Mouse (Mus musculus) midbrain, embryonic 10.5 days (tissue): Measurements from ENCODE around the gene Tac2. TPM values are rescaled to one million over a fixed set of nuclear protein-coding genes. Genes with fewer than 3 reads are reported as not detected.

Experiments used
- DNase-seq: peaks from one replicate; pipeline ENCODE4 v3.0.0-alpha.2; 2017; ENCODE audit warnings: low spot score
- H3K27ac ChIP-seq: fragments of 300-500 bp; sonication (generic); replicated peaks from 2 replicates; pipeline ENCODE4 v1.5.1; 2016; ENCODE audit warnings: mild to moderate bottlenecking
- H3K27me3 ChIP-seq: fragments of 300-500 bp; sonication (generic); 2 replicates; pipeline ENCODE4 v1.6.1; 2016; ENCODE audit warnings: low read depth, mild to moderate bottlenecking; ENCODE audit not compliant: poor library complexity, severe bottlenecking
- H3K36me3 ChIP-seq: fragments of 300-500 bp; sonication (generic); 2 replicates; pipeline ENCODE4 v1.6.1; 2016; ENCODE audit warnings: mild to moderate bottlenecking, moderate library complexity
- H3K4me1 ChIP-seq: fragments of 300-500 bp; sonication (generic); 2 replicates; pipeline ENCODE4 v1.6.1; 2016
- H3K4me3 ChIP-seq: fragments of 300-500 bp; sonication (generic); 2 replicates; pipeline ENCODE4 v1.5.1; 2016; ENCODE audit warnings: mild to moderate bottlenecking, moderate library complexity
- H3K9me3 ChIP-seq: fragments of 300-500 bp; sonication (generic); replicated peaks from 2 replicates; pipeline ENCODE4 v1.6.1; 2016; ENCODE audit warnings: mild to moderate bottlenecking
- WGBS: fragments of 180-500 bp; shearing (Covaris S2); methylation state at CpG from one replicate; pipeline ENCODE4 v1.1.7; 2016; 5-methylcytosine and 5-hydroxymethylcytosine counted together
- polyA plus RNA-seq: library from polyadenylated mRNA; unstranded; fragments of >200 nt; fragmentation: Nextera tagmentation; extraction: Ambion mirVana; gene quantifications from 2 replicates; pipeline ENCODE4 v1.2.1, GENCODE M21; 2016

Tac2 gene
- not detected in 2 replicates for polyA plus RNA-seq

DNA sequence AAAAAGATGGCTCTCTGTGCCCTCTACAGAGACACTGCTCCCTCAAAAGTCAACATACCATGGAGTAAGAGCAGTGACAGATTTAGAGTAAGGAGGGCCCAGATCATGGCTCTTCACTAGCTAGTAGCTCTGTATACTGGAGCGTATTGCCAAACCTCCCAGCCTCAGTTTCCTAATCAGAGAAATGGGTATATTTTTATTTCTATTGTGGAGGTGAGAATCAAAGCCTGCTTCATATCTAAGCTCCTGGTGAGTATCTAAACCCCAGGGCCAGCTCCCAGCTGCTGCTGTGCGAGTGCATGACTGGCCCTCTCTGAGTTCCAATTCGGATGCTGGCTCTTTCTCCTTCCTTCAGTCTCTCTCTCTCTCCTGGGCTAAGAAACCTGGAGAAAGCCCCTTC is at the start of gene Tac2:
TSS of gene Tac2 (plus strand) at position 301 of the 400 bp plus-strand sequence.
- no peak within 1 kb of the TSS for H3K4me3 ChIP-seq
- peaks cover 87% of the 10 kb centered on the region for H3K27me3 ChIP-seq
- H3K36me3 ChIP-seq, result no peaks in the 10 kb centered on the region
- H3K4me1 ChIP-seq, result peaks cover 33% of the 10 kb centered on the region
- H3K27ac ChIP-seq, result no peak within 1 kb of the TSS
- DNase-seq, result no peak
- no peaks in the 10 kb centered on the region for H3K9me3 ChIP-seq
- WGBS, result 80% methylated on average over 3 of the region's 3 CpGs

DNA sequence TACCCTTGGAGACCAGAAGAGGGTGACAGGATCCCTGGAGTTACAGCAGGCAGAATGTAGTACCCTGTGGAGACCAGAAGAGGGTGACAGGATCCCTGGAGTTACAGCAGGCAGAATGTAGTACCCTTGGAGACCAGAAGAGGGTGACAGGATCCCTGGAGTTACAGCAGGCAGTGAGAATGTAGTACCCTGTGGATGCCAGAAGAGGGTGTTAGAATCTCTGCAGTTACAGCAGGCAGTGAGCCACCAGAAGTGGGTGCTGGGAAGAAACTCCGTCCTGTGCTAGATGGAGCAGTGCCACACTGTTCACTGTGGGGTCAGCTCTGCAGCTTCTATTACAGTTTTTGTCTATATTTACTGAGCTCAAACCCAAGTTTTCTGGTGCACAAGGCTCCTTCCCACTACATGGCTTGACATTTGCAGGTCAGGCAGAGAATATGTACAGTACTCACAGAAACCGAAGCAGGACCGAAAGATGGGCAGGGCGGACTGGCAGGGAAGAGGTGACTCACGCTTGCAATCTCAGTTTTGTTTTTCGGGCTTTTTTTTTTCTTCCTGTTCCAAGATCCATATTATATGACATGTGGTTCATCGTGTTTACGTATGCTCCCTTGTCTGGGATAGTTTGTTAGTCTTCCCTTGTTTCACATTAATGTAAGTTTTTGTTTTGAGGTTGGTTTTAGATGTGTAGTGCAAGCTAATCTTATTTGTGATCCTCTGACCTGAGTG is 49.3 kb upstream of the Tac2 start:
- WGBS, result 92% methylated on average over 8 of the region's 8 CpGs
- DNase-seq, result peak; percentile 64
- Histone ChIP-seq H3K27ac (no peak overlapping the region), H3K36me3 (no peaks in the 10 kb centered on the region), H3K27me3 (no peaks in the 10 kb centered on the region), H3K4me3 (0 out of 2 replicates have a peak overlapping the region, but pooled peaks have one; percentile 7), H3K4me1 (peaks cover 20% of the 10 kb centered on the region), H3K9me3 (no peaks in the 10 kb centered on the region)

GRCm38 (mm10) chr10:127675859-127676398 is 48.3 kb upstream of the Tac2 start:
- 59% methylated on average over 5 of the region's 5 CpGs for WGBS
- no peaks in the 10 kb centered on the region for H3K36me3 ChIP-seq
- H3K27me3 ChIP-seq, result no peaks in the 10 kb centered on the region
- no peak for DNase-seq
- peak overlapping the region; percentile 92; the same call in 1 of the 2 replicates for H3K27ac ChIP-seq
- H3K4me3 ChIP-seq, result peak overlapping the region; percentile 88
- peaks cover 20% of the 10 kb centered on the region for H3K4me1 ChIP-seq
- H3K9me3 ChIP-seq, result no peaks in the 10 kb centered on the region

GRCm38 (mm10) chr10:127676691-127677548 is 47.4 kb upstream of the Tac2 start:
- Histone ChIP-seq H3K4me1 (peaks cover 20% of the 10 kb centered on the region), H3K36me3 (no peaks in the 10 kb centered on the region), H3K27me3 (no peaks in the 10 kb centered on the region), H3K9me3 (no peaks in the 10 kb centered on the region), H3K4me3 (peak overlapping the region; percentile 88), H3K27ac (peak overlapping the region; percentile 92)
- peak; percentile 97 for DNase-seq
- WGBS, result under 1% methylated on average over 71 of the region's 71 CpGs

- peak; percentile 56 for DNase-seq
- Histone ChIP-seq H3K36me3 (no peaks in the 10 kb centered on the region), H3K27ac (peak overlapping the region; percentile 92)
Measured at GRCm38 (mm10) chr10:127677591-127678336, 46.5 kb upstream of the Tac2 start.

DNA sequence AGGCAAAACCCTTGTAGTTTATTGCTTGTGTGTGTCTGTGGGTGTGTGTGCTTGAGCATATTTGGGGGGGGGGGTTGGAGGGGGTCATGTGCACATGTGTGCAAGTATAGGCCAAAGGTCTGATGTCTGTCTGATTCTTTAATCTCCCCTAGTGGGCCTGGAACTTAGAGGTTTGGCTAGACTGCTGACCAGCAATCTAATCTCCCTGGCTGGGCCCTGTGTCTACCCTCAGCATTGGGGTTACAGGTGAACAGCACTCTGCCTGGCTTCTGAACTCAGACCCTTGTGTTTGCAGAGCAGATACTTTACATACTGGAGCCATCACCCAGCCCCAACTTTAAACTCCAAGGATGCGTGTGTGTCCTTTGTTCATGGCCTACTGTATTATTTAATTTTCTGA is 45.1 kb upstream of the Tac2 start:
- no peaks in the 10 kb centered on the region for H3K9me3 ChIP-seq
- H3K27ac ChIP-seq, result no peak overlapping the region
- DNase-seq, result no peak
- no peaks in the 10 kb centered on the region for H3K36me3 ChIP-seq
- no peaks in the 10 kb centered on the region for H3K27me3 ChIP-seq
- no peak overlapping the region for H3K4me3 ChIP-seq
- 97% methylated on average over 1 of the region's 1 CpGs for WGBS
- H3K4me1 ChIP-seq, result peaks cover 20% of the 10 kb centered on the region

More at GRCm38 (mm10) chr10:127677591-127678336, 46.5 kb upstream of the Tac2 start:
- H3K27me3 ChIP-seq, result no peaks in the 10 kb centered on the region
- peaks cover 20% of the 10 kb centered on the region for H3K4me1 ChIP-seq
- no peaks in the 10 kb centered on the region for H3K9me3 ChIP-seq
- WGBS, result 18% methylated on average over 14 of the region's 14 CpGs
- H3K4me3 ChIP-seq, result peak overlapping the region; percentile 88

DNA sequence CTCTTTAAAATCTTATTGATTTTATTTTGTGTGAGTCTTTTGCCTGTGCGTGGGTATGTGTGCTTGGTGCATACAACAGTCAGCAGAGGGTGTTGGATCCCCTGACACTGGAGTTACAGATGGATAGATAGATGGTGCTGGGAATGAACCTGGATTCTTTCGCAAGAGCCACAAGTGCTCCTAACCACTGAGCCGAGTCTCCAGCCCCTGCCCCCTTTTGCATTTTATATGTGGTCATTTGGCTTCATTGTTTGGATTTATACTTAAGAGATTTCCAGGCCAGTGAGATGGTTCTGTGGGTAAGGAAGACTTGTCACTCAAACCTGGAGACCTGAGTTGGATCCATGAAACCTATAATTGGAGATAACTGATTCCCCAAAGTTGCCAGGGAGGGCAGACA is 44.4 kb upstream of the Tac2 start:
- Histone ChIP-seq H3K9me3 (no peaks in the 10 kb centered on the region), H3K36me3 (no peaks in the 10 kb centered on the region), H3K27ac (no peak overlapping the region), H3K4me1 (peaks cover 20% of the 10 kb centered on the region), H3K27me3 (no peaks in the 10 kb centered on the region), H3K4me3 (no peak overlapping the region)
- no peak for DNase-seq
- WGBS, result 88% methylated on average over 3 of the region's 3 CpGs

DNA sequence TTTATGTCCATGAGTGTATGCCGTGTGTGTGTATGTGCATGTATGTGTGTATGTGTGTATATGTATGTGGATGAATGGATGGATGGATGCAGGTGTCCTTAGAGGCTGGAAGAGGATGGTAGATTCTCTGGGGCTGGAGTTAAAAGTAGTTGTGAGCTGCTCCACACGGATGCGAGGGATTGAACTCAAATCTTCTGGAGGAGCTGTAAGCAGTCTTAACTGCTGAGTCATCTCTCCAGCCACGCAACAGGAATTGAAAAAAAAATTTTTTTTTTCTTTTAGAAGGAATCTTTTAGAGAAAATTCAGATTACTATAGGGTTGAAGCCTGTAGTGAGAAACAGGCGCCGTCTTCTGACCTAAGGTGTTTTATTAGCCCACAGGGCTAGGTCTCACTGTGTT is 41.4 kb upstream of the Tac2 start:
- Histone ChIP-seq H3K27ac (no peak overlapping the region), H3K27me3 (no peaks in the 10 kb centered on the region), H3K36me3 (no peaks in the 10 kb centered on the region), H3K9me3 (no peaks in the 10 kb centered on the region), H3K4me1 (peaks cover 10% of the 10 kb centered on the region; the same call in 1 of the 2 replicates), H3K4me3 (no peak overlapping the region)
- 93% methylated on average over 6 of the region's 6 CpGs for WGBS
- DNase-seq, result no peak

DNA sequence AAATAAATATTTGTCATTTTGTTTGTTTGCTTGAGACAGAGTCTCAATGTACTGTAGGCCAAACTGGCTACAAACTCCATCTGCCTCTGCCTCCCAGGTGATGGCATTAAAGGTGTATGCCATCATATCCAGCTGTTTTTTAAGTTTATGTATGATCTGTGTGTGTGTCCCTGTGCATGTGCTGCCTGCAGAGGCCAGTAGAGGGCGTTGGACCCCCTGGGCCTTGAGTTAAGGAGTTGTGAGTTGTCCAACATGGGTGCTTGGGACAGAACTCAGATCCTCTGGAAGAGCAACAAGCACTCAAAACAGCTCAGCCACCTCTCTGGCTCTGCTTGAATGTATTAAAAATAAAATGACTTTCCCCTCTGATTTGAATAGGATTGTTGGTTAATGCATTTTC is 33.2 kb upstream of the Tac2 start:
- Histone ChIP-seq H3K36me3 (peaks cover 70% of the 10 kb centered on the region), H3K4me1 (no peaks in the 10 kb centered on the region), H3K27me3 (no peaks in the 10 kb centered on the region), H3K9me3 (no peaks in the 10 kb centered on the region), H3K27ac (no peak overlapping the region), H3K4me3 (no peak overlapping the region)
- DNase-seq, result no peak
- 22% methylated on average over 1 of the region's 1 CpGs for WGBS

DNA sequence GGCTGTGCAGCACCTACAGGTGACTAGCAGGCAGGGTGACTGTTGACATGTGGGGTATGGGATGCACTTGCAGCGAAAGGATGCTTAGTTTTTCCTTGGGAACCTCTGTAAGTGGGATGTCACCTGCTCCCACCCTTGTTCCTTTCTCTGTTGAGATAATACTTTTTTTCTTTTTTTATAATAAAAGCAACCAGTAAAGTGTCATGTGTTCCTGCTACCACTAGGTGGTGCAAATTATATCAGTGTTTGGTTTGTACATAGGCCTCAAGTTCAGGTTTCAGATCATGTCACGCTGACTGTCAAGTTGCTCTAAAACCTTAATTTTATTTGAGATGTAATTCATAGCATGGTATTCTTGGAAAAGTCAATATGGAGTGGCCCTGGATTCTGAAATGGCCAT is 29.6 kb upstream of the Tac2 start:
- Histone ChIP-seq H3K27ac (no peak overlapping the region), H3K9me3 (no peaks in the 10 kb centered on the region), H3K36me3 (peaks cover 90% of the 10 kb centered on the region), H3K27me3 (no peaks in the 10 kb centered on the region), H3K4me1 (no peaks in the 10 kb centered on the region), H3K4me3 (no peak overlapping the region)
- DNase-seq, result no peak
- WGBS, result 66% methylated on average over 2 of the region's 2 CpGs

DNA sequence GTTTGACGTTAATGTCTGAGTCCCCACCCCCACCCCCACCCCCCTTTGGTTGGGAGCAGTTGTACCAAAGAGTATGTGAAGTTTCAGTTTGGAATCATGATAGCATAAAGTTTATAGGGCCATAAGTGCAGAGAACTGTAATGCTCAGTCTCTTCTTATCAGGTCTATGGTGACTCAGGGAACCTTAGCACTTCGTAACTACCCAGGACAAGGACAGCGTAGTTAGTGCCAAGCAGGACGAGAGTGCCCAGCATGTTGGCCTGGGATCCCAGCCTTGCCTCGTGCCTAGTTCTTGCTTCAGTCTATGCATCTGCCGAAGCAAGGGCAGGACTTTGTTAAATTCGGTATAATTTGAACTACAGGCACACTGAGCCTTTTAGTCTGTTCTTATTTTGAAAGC is 28.5 kb upstream of the Tac2 start:
- H3K27ac ChIP-seq, result no peak overlapping the region
- H3K4me1 ChIP-seq, result no peaks in the 10 kb centered on the region
- H3K27me3 ChIP-seq, result no peaks in the 10 kb centered on the region
- peaks cover 89% of the 10 kb centered on the region for H3K36me3 ChIP-seq
- H3K9me3 ChIP-seq, result no peaks in the 10 kb centered on the region
- no peak overlapping the region for H3K4me3 ChIP-seq
- no peak for DNase-seq
- 93% methylated on average over 7 of the region's 7 CpGs for WGBS

GRCm38 (mm10) chr10:127698966-127699365 is 25.3 kb upstream of the Tac2 start:
- H3K27ac ChIP-seq, result no peak overlapping the region
- WGBS, result 94% methylated on average over 7 of the region's 7 CpGs
- H3K27me3 ChIP-seq, result no peaks in the 10 kb centered on the region
- H3K9me3 ChIP-seq, result no peaks in the 10 kb centered on the region
- no peak for DNase-seq
- H3K4me3 ChIP-seq, result no peak overlapping the region
- H3K36me3 ChIP-seq, result peaks cover 61% of the 10 kb centered on the region
- H3K4me1 ChIP-seq, result no peaks in the 10 kb centered on the region
